Mouse (Mus musculus): ENCODE measurements around the gene Dcaf12l1.
"Not testable (repeated sequence)": the region's sequence is repeated elsewhere in the genome, so short reads cannot be mapped to it uniquely, and the experiment has no call there.

Gene Dcaf12l1

DNA sequence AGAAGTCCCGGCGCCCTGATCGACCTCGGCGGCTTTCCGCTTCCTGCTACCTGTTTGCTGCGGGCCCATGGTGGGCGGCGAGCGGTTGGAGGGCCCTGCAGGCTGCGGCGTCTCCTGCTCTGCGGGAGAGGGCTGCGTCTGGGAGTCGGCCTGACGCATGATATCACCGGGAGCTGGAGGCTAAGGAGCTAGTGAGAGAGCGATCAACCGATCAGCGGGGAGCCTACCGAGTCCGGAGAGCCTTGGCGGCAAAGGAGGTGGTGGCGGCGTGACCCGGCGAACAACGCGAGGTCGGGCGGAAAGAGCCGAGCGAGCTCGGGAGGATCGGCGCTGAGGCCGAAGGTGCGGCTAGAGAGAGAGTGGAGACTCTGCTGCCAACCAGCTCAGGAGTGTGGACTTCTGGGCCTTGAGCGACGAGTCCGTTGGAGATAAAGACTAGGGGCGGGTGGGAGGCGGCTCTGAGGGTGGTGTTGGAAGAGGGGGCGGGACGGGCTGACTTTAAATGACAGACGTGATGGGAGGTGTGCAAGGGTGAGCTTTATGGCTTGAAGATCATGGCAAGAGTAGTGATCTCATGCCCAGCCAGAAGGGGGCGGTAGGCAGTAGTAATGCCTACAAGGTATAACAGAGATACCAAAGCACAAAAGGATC lies at the start of gene Dcaf12l1:
Gene Dcaf12l1 (minus strand): TSS at position 437 of the 651 bp plus-strand sequence.
- peak; percentile 4 for DNase-seq

DNA sequence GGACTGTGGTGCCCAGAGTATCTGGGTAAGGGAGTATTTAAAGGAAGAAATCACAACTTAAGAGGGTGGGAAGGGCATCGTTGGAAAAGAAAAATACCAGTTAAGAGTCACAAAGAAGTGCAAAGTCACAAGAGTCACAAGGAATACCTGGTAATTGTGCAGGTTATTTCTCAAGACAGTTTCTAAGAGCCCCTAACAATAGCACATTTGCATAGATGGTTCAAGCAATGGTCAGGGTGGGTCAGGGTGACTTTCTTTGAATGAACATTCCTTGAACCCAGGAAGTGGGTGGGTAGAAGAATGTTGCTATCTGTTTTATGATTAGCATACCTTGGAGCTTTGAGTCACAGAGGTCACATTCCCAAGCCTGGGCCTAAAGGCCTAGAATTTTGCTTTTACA lies 19.4 kb upstream of the Dcaf12l1 start:
- not testable (repeated sequence) for DNase-seq

DNA sequence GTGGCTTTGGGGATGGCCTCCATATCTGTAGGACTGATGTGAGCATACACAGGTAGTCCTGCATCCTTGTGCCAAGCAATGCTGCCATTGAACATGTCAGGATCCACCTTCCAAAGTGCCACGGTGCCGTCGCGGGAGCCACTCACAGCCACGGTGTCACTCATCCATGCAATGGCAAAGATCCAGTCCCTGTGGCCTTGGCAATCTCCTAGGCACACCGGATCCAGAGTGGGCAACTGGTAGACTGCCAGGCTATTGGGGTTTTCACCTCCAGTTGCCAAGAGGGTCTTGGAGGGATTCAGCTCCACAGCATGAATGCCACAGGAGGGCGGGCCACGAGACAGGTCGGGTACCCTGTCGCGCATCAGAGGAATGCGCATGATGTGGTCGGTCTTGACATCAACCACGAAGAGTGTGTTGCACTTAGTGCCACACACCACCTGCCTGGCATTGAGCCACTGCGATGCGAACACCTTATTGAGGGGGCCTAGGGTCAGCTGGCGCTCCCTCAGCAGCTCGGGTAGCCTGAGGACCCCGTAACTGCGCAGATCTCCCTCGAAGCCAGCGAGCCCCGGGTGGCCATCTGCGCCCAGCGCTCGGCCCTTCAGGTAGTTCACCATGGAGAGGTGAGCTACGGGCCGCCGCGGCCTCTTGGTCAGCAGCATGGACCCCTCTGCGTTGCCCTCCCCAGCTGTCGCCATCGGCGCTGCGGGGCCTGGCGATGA lies 799 bp downstream of the Dcaf12l1 start:
- no peak for DNase-seq
